Mouse (Mus musculus) B cell, adult 2 months (primary cell): ENCODE measurements around the gene Mrpl42.

Experiments used
- DNase-seq, 2 experiments: peaks; one replicate each; pipeline ENCODE4 v3.0.0; 2022

The Mrpl42 gene

GRCm38 (mm10) chr10:95457367-95458049 is 44.2 kb downstream of the Mrpl42 start:
- DNase-seq = no peak

GRCm38 (mm10) chr10:95456103-95456502 is 45.6 kb downstream of the Mrpl42 start:
- DNase-seq = no peak

GRCm38 (mm10) chr10:95453282-95453681 is 48.5 kb downstream of the Mrpl42 start:
- no peak for DNase-seq

GRCm38 (mm10) chr10:95449033-95449432 is 52.7 kb downstream of the Mrpl42 start:
- no peak for DNase-seq

- DNase-seq = no peak
Observed at GRCm38 (mm10) chr10:95447954-95448353, 53.8 kb downstream of the Mrpl42 start.

GRCm38 (mm10) chr10:95445104-95446056 is 56.4 kb downstream of the Mrpl42 start:
- DNase-seq = no peak

- DNase-seq = no peak
Observed at GRCm38 (mm10) chr10:95442334-95442733, 59.4 kb downstream of the Mrpl42 start.

- DNase-seq = peak; percentile 6 to 10
Observed at GRCm38 (mm10) chr10:95440566-95440965, 61.2 kb downstream of the Mrpl42 start.

GRCm38 (mm10) chr10:95439718-95440339 is 61.9 kb downstream of the Mrpl42 start:
- no peak for DNase-seq

GRCm38 (mm10) chr10:95438941-95439340 is 62.8 kb downstream of the Mrpl42 start:
- no peak for DNase-seq
